Mouse (Mus musculus) thymus, postnatal 25 days (tissue): Measurements from ENCODE around the gene Rpp25l.
"Not testable (repeated sequence)": the region's sequence is repeated elsewhere in the genome, so short reads cannot be mapped to it uniquely, and the experiment has no call there.

Experiments used
- DNase-seq: peaks from one replicate; pipeline ENCODE4 v3.0.0; 2022

Gene Rpp25l

GRCm38 (mm10) chr4:41731052-41731765, 17.9 kb upstream of the Rpp25l start, which contains the start of gene Arid3c:
Gene Arid3c, minus strand, starts transcription at chr4:41731142.
- DNase-seq: peak; percentile 61

GRCm38 (mm10) chr4:41726826-41727621, 13.7 kb upstream of the Rpp25l start:
- DNase-seq: no peak

GRCm38 (mm10) chr4:41722918-41723351, 9.6 kb upstream of the Rpp25l start, which contains the start of gene Dctn3:
Gene Dctn3, minus strand, starts transcription at chr4:41723170.
- peak; percentile 81 for DNase-seq

GRCm38 (mm10) chr4:41716834-41717233, 3.5 kb upstream of the Rpp25l start:
- DNase-seq: no peak

- DNase-seq: peak; percentile 49
These were observed 2.3 kb upstream of the Rpp25l start for GRCm38 (mm10) chr4:41715596-41715995.

- DNase-seq: no peak
These were observed 1.7 kb upstream of the Rpp25l start for GRCm38 (mm10) chr4:41715082-41715481.

GRCm38 (mm10) chr4:41714276-41714675, 942 bp upstream of the Rpp25l start:
- DNase-seq: peak; percentile 50

- no peak for DNase-seq
These were observed 725 bp downstream of the Rpp25l start for GRCm38 (mm10) chr4:41712421-41713196.

- DNase-seq: no peak
These were observed 1.5 kb downstream of the Rpp25l start for GRCm38 (mm10) chr4:41711705-41712375.

- no peak for DNase-seq
These were observed 3.1 kb downstream of the Rpp25l start for GRCm38 (mm10) chr4:41710229-41710628.

GRCm38 (mm10) chr4:41708192-41708745, 5.1 kb downstream of the Rpp25l start:
- no peak for DNase-seq

- DNase-seq: peak; percentile 73
These were observed 6.3 kb downstream of the Rpp25l start for GRCm38 (mm10) chr4:41707011-41707535.

- no peak for DNase-seq
These were observed 7.2 kb downstream of the Rpp25l start for GRCm38 (mm10) chr4:41705922-41706754.

GRCm38 (mm10) chr4:41704651-41705050, 8.7 kb downstream of the Rpp25l start:
- no peak for DNase-seq

GRCm38 (mm10) chr4:41702226-41702625, 11.1 kb downstream of the Rpp25l start:
- not testable (repeated sequence) for DNase-seq

- DNase-seq: not testable (repeated sequence)
These were observed 13.1 kb downstream of the Rpp25l start for GRCm38 (mm10) chr4:41700224-41700623.

GRCm38 (mm10) chr4:41699783-41700182, 13.6 kb downstream of the Rpp25l start, which contains the start of gene Il11ra1:
Gene Il11ra1, plus strand, starts transcription at chr4:41699989.
- not testable (repeated sequence) for DNase-seq

- not testable (repeated sequence) for DNase-seq
These were observed 14.8 kb downstream of the Rpp25l start for GRCm38 (mm10) chr4:41698421-41699016.

- DNase-seq: peak; percentile 71
These were observed 16.1 kb downstream of the Rpp25l start, which contains the start of gene Cntfr for GRCm38 (mm10) chr4:41696930-41697841. Gene Cntfr, minus strand, starts transcription at chr4:41697089.
